Mouse (Mus musculus) induced T-regulatory cell, adult 2 months (primary cell): ENCODE measurements around the gene Galnt4.
"Not testable (repeated sequence)": the region's sequence is repeated elsewhere in the genome, so short reads cannot be mapped to it uniquely, and the experiment has no call there.

Source experiments
- DNase-seq: peaks from one replicate; pipeline ENCODE4 v3.0.0-alpha.2; 2012; ENCODE audit warnings: low read depth

Galnt4 gene

GRCm38 (mm10) chr10:99156808-99157207 lies 48.8 kb downstream of the Galnt4 start:
- peak; percentile 36 for DNase-seq

- DNase-seq: not testable (repeated sequence)
Observed at GRCm38 (mm10) chr10:99157697-99158096, 49.7 kb downstream of the Galnt4 start.

- DNase-seq: peak; percentile 78
Observed at GRCm38 (mm10) chr10:99161987-99162582, 54.1 kb downstream of the Galnt4 start.
